Mouse (Mus musculus): ENCODE measurements around the gene Ugt1a5.

GRCm38 (mm10) chr1:88266123-88266522 lies 100.3 kb downstream of the Ugt1a5 start:
- TF ChIP-seq CTCF (IDR thresholded peaks at IDR 0.05; ENCODE audit: extremely low read depth, insufficient read depth, insufficient read length, insufficient replicate concordance) = no peak
- no peak for TF ChIP-seq POLR2A (IDR thresholded peaks at IDR 0.05; ENCODE audit: low read depth, low read length)
